Mouse (Mus musculus): ENCODE measurements at regions not wholly inside any gene's neighbourhood (a gene's known extent, or its start where the extent isn't known, plus 50 kb on each side); places are given as distances from the start of the nearest gene placed in this dataset.

- DNase-seq = no peak
These were observed 153.8 kb upstream of the Satb1 start for GRCm38 (mm10) chr17:51986920-51987319.

DNA sequence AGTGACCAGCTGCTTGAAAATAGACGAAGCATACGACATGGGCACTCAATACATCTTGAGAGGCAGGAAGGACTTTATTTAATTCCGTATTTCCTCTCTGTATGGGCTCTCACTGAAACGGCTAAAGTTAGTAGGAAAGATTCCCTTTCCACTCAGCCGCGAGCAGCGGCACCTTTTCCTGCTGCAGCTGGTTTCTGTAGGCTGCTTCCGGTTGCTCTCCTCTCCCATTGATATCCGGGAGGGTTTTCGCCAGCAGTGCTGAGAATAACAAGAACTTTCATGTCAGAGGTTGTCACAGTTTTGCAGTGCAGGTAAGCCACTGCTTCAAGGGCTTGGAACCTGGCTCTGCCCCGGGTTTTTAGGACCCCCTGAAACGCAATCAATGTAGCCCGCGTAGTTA is 153.1 kb upstream of the Satb1 start:
- DNase-seq = no peak

- no peak for DNase-seq
These were observed 146.0 kb upstream of the Satb1 start for GRCm38 (mm10) chr17:51979126-51979525.

DNA sequence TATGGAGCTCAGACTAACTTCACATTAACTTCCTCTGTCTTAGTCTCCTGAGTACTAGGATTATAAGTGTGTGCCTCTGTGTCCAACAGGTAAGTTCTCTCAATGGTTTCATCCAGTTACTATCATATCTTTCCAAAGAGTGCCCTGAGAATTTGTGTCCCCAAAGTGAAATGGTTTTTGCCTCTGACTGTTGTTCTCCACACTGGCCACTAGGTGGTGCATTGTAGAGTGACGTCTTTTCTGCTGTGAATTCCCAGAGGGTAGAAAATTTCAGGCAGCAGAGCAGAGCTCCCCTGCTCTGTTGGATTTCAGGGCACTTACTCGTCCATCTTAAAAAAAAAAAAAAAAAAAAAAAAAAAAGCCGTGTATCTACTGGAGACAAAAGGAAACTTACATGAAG is 138.4 kb upstream of the Satb1 start:
- DNase-seq = no peak

GRCm38 (mm10) chr17:51966573-51967284 is 133.6 kb upstream of the Satb1 start:
- no peak for DNase-seq

- no peak for DNase-seq
These were observed 129.5 kb upstream of the Satb1 start for GRCm38 (mm10) chr17:51962529-51963110.

GRCm38 (mm10) chr17:51961337-51961736 is 128.2 kb upstream of the Satb1 start:
- DNase-seq = no peak

GRCm38 (mm10) chr17:51956275-51956674 is 123.2 kb upstream of the Satb1 start:
- DNase-seq = no peak

DNA sequence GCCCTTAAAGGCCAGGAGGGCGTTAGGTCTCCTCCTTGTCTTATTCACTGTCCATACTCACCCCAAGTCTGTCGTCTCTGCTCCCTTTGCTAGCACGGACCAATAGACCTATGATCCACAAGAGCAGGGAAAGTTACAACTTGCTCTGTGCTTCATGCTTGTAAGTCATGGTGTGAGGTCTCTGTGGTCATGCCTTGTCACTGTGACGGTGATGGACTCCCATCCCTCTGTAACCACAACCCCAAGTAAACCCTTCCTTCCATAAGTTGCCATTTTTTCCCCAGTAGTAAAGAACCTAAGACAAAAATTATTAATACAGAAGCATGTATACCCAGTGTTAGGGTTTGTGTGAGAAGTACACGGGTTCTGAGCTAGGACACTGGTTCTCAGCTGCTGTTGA is 104.6 kb upstream of the Satb1 start:
- DNase-seq = no peak

DNA sequence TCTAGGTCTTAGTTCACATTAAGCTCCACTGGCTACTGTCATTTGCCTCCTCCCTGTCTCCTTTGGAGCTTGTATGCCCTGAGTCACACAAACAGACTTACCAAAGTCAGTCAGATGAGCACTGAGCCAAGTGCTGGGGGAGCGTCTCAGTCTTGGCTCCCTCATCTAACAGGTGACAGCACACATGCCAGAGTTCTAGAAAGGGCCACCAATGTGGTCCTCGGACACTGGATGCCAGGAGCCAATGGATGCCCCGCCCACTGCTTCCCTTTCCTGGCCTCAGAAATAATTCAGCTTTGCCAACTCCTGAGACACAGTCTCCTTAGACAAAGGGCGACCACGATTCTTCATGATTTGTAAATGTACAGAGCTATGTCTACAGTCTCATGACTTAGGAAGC is 103.0 kb upstream of the Satb1 start:
- DNase-seq = no peak

DNA sequence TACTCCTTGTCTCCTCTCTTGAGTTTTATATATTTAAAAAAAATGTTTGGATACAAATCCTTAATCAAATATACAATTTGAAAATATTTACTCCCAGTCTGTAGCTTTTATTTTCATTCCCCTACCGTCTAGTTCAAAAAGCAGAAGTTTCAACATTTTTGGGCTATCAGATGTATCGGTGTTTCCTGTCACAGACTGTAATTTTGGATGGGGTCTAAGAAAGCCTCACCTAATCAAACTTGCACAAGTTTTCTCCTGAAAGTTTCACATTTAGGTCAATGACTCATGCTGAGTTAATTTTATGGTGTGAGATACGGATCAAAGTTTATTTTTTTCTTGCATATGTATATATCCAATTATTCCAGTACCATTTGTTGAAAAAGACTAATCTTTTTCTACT is 93.3 kb upstream of the Satb1 start:
- DNase-seq = no peak

DNA sequence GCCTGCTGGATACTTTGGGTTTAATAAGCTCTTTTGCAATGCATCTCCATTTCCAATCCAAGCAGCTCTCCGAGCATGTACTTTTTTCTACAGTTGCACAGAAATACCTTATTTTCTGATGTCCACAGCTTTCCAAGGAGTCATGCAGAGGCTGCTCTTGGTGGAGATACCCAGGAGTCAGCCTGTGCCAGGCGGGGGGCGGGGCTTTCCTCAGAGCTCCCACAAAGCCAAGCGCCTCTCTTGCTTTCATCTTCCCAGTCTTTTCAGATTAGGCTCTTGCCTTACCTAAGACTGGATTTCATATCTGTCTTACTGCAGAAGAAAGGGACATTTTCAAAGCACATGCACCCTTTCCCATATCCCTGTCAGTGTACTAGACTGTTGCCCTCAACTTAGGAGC is 73.9 kb upstream of the Satb1 start:
- no peak for DNase-seq

DNA sequence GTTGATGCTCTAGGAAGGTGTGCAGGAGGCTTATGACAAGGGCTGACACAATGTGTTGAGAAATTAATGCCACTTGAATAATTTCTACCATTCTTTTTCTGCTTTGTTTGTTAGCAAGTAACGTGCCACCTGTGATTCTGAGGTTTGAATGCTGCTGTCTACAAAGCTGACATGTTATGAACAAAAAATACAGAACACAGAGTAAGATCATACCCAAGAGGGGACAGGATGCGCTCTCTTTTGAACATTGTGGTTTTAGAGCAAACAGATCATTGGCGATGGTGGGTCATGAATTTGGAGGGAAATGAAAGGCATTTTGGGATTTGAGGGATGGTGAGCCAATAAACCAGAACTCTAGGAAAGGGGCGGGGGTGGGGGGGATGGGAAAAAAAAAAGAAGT is 73.3 kb upstream of the Satb1 start:
- no peak for DNase-seq

GRCm38 (mm10) chr17:51903885-51904284 is 70.8 kb upstream of the Satb1 start:
- DNase-seq = no peak

- no peak for DNase-seq
These were observed 66.3 kb upstream of the Satb1 start for GRCm38 (mm10) chr17:51899376-51899775.

DNA sequence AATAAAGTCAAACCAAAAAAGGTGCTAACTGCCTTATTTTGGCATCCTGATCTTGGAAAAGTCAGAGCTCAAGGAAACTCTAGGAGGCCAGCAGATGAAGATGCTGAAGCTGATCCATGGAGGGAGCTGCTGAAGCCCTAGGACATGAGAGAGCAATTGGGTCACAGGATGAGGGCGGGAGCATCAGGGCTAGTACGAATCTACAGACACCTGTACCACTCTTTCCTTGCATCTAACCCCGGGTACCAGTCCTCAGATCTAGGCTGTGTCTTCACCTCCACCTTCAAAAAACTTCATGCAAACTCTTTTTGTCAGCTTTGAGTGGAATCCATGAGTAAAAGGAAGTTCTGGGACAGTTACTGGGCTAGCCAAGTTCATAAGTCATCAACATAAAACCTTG is 63.1 kb upstream of the Satb1 start:
- DNase-seq = no peak

- no peak for DNase-seq
These were observed 61.2 kb upstream of the Satb1 start for GRCm38 (mm10) chr17:51894278-51894677.

DNA sequence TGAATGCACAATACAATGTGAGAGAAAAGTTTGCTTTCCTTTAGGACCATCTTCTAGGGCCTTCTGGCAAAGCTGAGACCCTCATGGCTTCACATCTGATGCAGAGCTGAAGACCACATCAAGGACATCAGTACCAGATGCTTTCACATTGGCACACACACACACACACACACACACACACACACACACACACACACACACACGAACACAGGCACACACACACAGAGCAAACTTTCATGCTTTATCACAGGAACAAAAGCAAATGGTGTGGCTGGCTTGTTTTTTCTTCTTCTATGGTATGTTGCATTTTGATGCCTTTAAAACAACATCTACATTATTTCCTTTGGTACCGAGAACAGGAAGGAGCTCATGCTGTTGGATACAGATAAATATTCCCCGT is 59.8 kb upstream of the Satb1 start:
- no peak for DNase-seq

DNA sequence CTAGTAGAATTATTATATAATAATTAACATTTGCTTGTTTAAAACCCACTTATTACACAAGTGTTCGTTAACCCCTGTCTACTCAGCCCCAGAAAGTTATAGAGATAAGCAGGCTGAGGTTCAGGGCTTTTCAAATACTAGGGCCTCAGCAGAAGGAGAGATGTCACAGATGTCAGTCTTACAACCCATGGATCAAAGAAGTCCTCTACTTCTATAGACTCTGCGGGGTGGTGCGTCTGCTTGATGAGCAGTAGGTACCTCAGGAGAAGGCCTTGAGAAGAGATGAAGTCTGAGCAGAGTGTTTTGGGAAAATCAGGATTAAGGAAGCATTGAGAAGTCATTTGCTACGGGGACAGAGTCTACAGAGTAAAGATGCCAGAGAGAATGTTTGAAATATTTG is 59.1 kb upstream of the Satb1 start:
- DNase-seq = no peak
